Mouse (Mus musculus): ENCODE data around the gene Gm20388. TPM values are rescaled to one million over a fixed set of nuclear protein-coding genes. Genes with fewer than 3 reads are reported as not detected.

Gm20388 gene
- total RNA-seq, 1 experiment: 27.0 TPM

DNA sequence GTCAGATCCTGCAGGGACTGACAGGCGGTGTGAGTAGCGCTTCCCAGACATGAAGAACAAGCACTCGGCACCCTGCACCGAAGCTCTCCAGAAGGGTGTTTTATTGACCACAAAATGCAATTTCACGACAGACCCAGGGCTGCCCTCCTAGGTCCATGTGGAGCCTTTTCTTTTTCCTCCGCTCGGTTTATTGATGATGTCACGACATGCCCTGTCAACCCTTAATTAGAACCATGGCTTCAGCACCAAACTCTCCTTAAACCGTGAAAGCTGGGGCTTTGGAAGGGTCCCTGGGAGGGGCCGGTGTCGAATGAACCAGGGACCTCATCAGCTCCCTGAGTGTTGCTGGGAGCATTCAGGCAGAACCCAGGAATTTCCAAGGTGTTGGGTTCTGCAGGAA, 1340.4 kb downstream of the Gm20388 start:
- TF ChIP-seq CHD2 (IDR thresholded peaks at IDR 0.05; ENCODE audit: low read depth, low read length): no peak
- no peak for TF ChIP-seq ZNF384 (IDR thresholded peaks at IDR 0.05; ENCODE audit: low read depth, low read length)
- TF ChIP-seq ZC3H11A (IDR thresholded peaks at IDR 0.05; ENCODE audit: borderline replicate concordance, low read depth, low read length): no peak
- no peak for TF ChIP-seq MAFK (IDR thresholded peaks at IDR 0.05; ENCODE audit: insufficient read depth, low read depth, low read length)
- no peak for TF ChIP-seq HCFC1 (IDR thresholded peaks at IDR 0.05; ENCODE audit: borderline replicate concordance, insufficient read depth, low read length)
- H3K9me3 ChIP-seq (ENCODE audit: control insufficient read depth, insufficient read depth, low read depth, low read length): no peaks in the 10 kb centered on the region
- H3K27ac ChIP-seq (ENCODE audit: insufficient read depth, low read depth, low read length, poor library complexity, severe bottlenecking): no peak overlapping the region
- H3K36me3 ChIP-seq (ENCODE audit: control insufficient read depth, insufficient read depth, low read length, poor library complexity, severe bottlenecking): no peaks in the 10 kb centered on the region
- in situ Hi-C loops (cut with MboI; ENCODE audit: low sequenced_read_pairs in 2 of 2, unreplicated experiment in 2 of 2): no loop called here
- no peak overlapping the region for H3K4me3 ChIP-seq (ENCODE audit: insufficient read depth in 1 of 2, low read depth in 1 of 2, low read length in 2 of 2, poor library complexity in 1 of 2, severe bottlenecking in 1 of 2)
- peaks cover 0 to 2% of the 10 kb centered on the region in 2 experiments; a peak in 1 of 4 replicates for H3K4me1 ChIP-seq (ENCODE audit: control insufficient read depth in 2 of 2, insufficient read depth in 2 of 2, low read length in 2 of 2, poor library complexity in 1 of 2)
- DNase-seq (ENCODE audit: low read depth, low spot score): no peak
- H3K9ac ChIP-seq (ENCODE audit: insufficient read depth, low read depth, low read length, poor library complexity, severe bottlenecking): no peak overlapping the region

DNA sequence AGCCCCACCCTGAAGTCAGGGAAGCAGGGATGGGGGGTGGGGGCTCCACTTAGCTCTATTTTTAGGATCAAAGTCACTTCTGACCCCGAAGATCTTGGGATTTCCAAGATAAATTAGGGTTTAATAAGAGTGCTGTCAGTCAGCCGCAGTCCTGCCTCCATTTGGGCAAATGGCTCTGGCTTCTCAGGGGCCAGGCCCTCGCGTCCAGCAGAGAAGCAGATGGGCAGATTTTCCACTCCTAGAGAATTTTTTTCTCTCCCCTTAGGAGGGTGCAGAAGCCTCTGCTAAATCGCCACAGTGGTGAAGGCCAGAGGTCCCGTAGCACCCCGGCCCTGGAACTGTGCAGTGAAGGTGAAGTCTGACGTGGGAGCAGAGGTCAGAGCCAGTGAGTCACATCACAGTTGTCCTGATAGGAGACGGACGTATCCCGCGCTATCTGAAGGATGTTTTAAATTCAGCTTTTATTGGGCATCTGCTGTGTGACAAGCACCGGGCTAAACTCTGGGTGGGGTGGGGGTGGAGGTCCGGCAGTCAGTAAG, 1345.2 kb downstream of the Gm20388 start:
- TF ChIP-seq ZC3H11A (IDR thresholded peaks at IDR 0.05; ENCODE audit: borderline replicate concordance, low read depth, low read length): no peak
- TF ChIP-seq CHD2 (IDR thresholded peaks at IDR 0.05; ENCODE audit: low read depth, low read length): no peak
- TF ChIP-seq ZNF384 (IDR thresholded peaks at IDR 0.05; ENCODE audit: low read depth, low read length): no peak
- no peak for TF ChIP-seq HCFC1 (IDR thresholded peaks at IDR 0.05; ENCODE audit: borderline replicate concordance, insufficient read depth, low read length)
- H3K36me3 ChIP-seq (ENCODE audit: control insufficient read depth, insufficient read depth, low read length, poor library complexity, severe bottlenecking): no peaks in the 10 kb centered on the region
- no peak overlapping the region for H3K9ac ChIP-seq (ENCODE audit: insufficient read depth, low read depth, low read length, poor library complexity, severe bottlenecking)
- no peaks in the 10 kb centered on the region for H3K9me3 ChIP-seq (ENCODE audit: control insufficient read depth, insufficient read depth, low read depth, low read length)
- no peak overlapping the region for H3K27ac ChIP-seq (ENCODE audit: insufficient read depth, low read depth, low read length, poor library complexity, severe bottlenecking)
- peaks cover 0 to 2% of the 10 kb centered on the region in 2 experiments; a peak in 1 of 4 replicates for H3K4me1 ChIP-seq (ENCODE audit: control insufficient read depth in 2 of 2, insufficient read depth in 2 of 2, low read length in 2 of 2, poor library complexity in 1 of 2)
- no peak overlapping the region for H3K4me3 ChIP-seq (ENCODE audit: insufficient read depth in 1 of 2, low read depth in 1 of 2, low read length in 2 of 2, poor library complexity in 1 of 2, severe bottlenecking in 1 of 2)
- DNase-seq (ENCODE audit: low read depth, low spot score): no peak
- in situ Hi-C loops (cut with MboI; ENCODE audit: low sequenced_read_pairs in 2 of 2, unreplicated experiment in 2 of 2): no loop called here

DNA sequence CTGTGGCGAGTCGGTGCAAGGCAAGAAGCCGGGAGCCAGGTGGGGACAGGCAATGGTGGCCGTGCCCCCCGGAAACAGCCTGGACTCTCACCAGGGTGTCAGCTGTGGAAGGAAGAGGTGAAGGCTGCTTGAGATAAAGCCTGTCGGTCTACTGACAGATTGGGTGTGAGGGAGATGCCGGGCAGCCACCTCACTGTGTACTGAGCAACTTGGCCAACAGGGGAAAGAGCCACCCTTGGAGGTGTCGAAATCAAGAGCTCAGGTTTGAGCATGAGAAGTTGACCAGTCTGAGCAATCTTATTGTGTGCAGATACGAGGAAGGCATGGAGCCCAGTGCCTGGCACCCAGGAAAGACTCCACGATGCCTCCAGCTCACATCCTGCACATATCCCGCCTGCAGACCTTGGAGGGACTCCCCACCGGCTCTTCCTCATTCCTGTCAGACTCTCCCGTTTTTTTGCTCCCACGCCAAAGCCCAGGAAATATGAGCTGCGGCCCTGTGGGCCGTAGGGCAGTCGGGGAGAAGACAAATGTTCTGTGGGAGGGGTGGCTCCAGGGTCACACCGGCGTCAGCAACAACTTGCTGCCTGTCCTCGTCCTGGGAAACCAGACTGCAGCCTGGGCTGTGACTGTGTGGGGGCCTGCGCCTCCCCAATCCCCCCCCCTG, 1347.6 kb downstream of the Gm20388 start:
- TF ChIP-seq CHD2 (IDR thresholded peaks at IDR 0.05; ENCODE audit: low read depth, low read length): no peak
- Histone ChIP-seq H3K9me3 (ENCODE audit: control insufficient read depth, insufficient read depth, low read depth, low read length) (no peaks in the 10 kb centered on the region), H3K27ac (ENCODE audit: insufficient read depth, low read depth, low read length, poor library complexity, severe bottlenecking) (no peak overlapping the region), H3K9ac (ENCODE audit: insufficient read depth, low read depth, low read length, poor library complexity, severe bottlenecking) (no peak overlapping the region), H3K4me3 (ENCODE audit: insufficient read depth in 1 of 2, low read depth in 1 of 2, low read length in 2 of 2, poor library complexity in 1 of 2, severe bottlenecking in 1 of 2) (no peak overlapping the region), H3K4me1 (ENCODE audit: control insufficient read depth in 2 of 2, insufficient read depth in 2 of 2, low read length in 2 of 2, poor library complexity in 1 of 2) (peaks cover 0 to 4% of the 10 kb centered on the region in 2 experiments; a peak in 1 of 4 replicates), H3K36me3 (ENCODE audit: control insufficient read depth, insufficient read depth, low read length, poor library complexity, severe bottlenecking) (no peaks in the 10 kb centered on the region)
- in situ Hi-C loops (cut with MboI; ENCODE audit: low sequenced_read_pairs in 2 of 2, unreplicated experiment in 2 of 2): no loop called here
- no peak for DNase-seq (ENCODE audit: low read depth, low spot score)

DNA sequence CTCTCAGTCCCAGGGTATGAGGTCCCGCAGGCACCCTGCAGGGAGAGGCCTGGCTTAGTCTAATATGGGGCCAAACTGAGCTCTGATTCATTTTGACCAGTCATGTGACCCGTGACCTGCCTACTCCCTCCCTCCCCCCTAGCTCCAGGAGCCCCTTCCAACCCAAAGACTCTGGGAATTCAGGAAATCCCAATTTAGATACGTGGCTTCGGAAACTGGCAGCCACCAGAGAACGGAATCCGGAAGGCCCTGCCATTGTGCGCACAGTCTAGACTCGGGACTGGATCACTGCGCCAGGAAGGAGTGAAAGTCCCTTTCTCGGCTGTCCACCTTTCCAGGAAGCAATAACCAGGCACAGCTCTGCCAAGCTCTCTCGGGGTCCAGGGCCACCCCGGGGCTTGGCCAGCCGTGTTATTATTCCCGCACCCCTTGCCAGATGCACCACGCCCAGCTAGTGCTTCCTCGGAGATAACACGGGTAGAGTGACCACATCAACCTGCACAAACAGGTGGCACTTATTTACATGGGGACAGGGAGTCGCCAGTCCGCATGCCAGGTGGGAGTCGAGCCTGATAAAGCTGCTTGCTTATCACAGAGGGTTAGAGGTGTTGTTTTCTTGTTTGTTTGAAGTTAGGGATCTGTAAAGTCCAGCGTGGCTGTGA, 1352.2 kb downstream of the Gm20388 start:
- Histone ChIP-seq H3K4me1 (ENCODE audit: control insufficient read depth in 2 of 2, insufficient read depth in 2 of 2, low read length in 2 of 2, poor library complexity in 1 of 2) (peaks cover 0 to 4% of the 10 kb centered on the region in 2 experiments; a peak in 1 of 4 replicates), H3K9ac (ENCODE audit: insufficient read depth, low read depth, low read length, poor library complexity, severe bottlenecking) (no peak overlapping the region), H3K4me3 (ENCODE audit: insufficient read depth in 1 of 2, low read depth in 1 of 2, low read length in 2 of 2, poor library complexity in 1 of 2, severe bottlenecking in 1 of 2) (no peak overlapping the region), H3K36me3 (ENCODE audit: control insufficient read depth, insufficient read depth, low read length, poor library complexity, severe bottlenecking) (no peaks in the 10 kb centered on the region), H3K9me3 (ENCODE audit: control insufficient read depth, insufficient read depth, low read depth, low read length) (no peaks in the 10 kb centered on the region), H3K27ac (ENCODE audit: insufficient read depth, low read depth, low read length, poor library complexity, severe bottlenecking) (no peak overlapping the region)
- TF ChIP-seq ZC3H11A (IDR thresholded peaks at IDR 0.05; ENCODE audit: borderline replicate concordance, low read depth, low read length): no peak
- TF ChIP-seq CHD2 (IDR thresholded peaks at IDR 0.05; ENCODE audit: low read depth, low read length): no peak
- no peak for TF ChIP-seq MAFK (IDR thresholded peaks at IDR 0.05; ENCODE audit: insufficient read depth, low read depth, low read length)
- TF ChIP-seq ZNF384 (IDR thresholded peaks at IDR 0.05; ENCODE audit: low read depth, low read length): no peak
- TF ChIP-seq HCFC1 (IDR thresholded peaks at IDR 0.05; ENCODE audit: borderline replicate concordance, insufficient read depth, low read length): no peak
- in situ Hi-C loops (cut with MboI; ENCODE audit: low sequenced_read_pairs in 2 of 2, unreplicated experiment in 2 of 2): no loop called here
- no peak for DNase-seq (ENCODE audit: low read depth, low spot score)
